Comparison of ENCODE assay signal across 24 mouse cellular contexts in the genomic region with DNA sequence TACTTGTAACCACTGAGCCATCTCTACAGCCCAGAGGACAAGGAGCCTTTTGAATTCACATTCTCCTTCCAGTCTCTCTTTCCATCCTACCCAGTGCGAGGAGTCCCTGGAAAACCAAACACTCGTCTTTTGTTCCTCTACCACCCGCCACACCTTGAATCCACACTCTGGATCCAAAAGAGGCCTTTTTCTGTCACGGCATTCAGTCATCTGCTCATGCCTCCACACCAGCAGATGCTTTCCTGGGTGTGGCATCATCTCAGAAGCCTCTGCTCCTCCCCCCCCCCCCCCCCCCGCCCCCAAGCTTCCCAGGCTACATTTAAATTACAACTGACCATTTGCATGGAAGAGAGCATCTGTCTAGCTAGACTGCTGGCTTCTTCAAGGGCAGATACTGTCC.
"Had no signal": no experiment of that assay in that cellular context is flagged by ENCODE, and none has a peak within 500 bp of the region (broad histone marks: within the 10 kb centered on the region; RNA-seq: fewer than 3 reads in every experiment).

No protein-coding gene starts in this region.

- H3K36me3 ChIP-seq: embryonic facial prominence, embryonic 10.5 days; embryonic facial prominence, embryonic 12.5 days; embryonic facial prominence, embryonic 13.5 days; embryonic facial prominence, embryonic 15.5 days; forebrain, embryonic 10.5 days; forebrain, embryonic 12.5 days; forebrain, embryonic 15.5 days; heart, embryonic 10.5 days had no signal

- H3K4me1 ChIP-seq: embryonic facial prominence, embryonic 10.5 days; embryonic facial prominence, embryonic 12.5 days; embryonic facial prominence, embryonic 13.5 days; embryonic facial prominence, embryonic 15.5 days; forebrain, embryonic 10.5 days; forebrain, embryonic 12.5 days; forebrain, embryonic 13.5 days; forebrain, embryonic 15.5 days; heart, embryonic 10.5 days had no signal

- H3K4me3 ChIP-seq: embryonic facial prominence, embryonic 10.5 days; embryonic facial prominence, embryonic 12.5 days; embryonic facial prominence, embryonic 13.5 days; embryonic facial prominence, embryonic 15.5 days; erythroblast, embryonic 14.5 days; forebrain, embryonic 10.5 days; forebrain, embryonic 12.5 days; forebrain, embryonic 13.5 days; forebrain, embryonic 15.5 days; gastrocnemius, adult 2 months; heart, adult 2 months; heart, embryonic 10.5 days had no signal

- H3K27me3 ChIP-seq: embryonic facial prominence, embryonic 12.5 days; embryonic facial prominence, embryonic 13.5 days; embryonic facial prominence, embryonic 15.5 days; forebrain, embryonic 12.5 days; forebrain, embryonic 13.5 days; forebrain, embryonic 15.5 days had no signal

- H3K9me3 ChIP-seq: embryonic facial prominence, embryonic 10.5 days; embryonic facial prominence, embryonic 12.5 days; embryonic facial prominence, embryonic 13.5 days; embryonic facial prominence, embryonic 15.5 days; forebrain, embryonic 10.5 days; forebrain, embryonic 12.5 days; forebrain, embryonic 13.5 days; forebrain, embryonic 15.5 days; heart, embryonic 10.5 days had no signal

- H3K9ac ChIP-seq: embryonic facial prominence, embryonic 12.5 days; embryonic facial prominence, embryonic 13.5 days; embryonic facial prominence, embryonic 15.5 days; forebrain, embryonic 12.5 days; forebrain, embryonic 13.5 days; forebrain, embryonic 15.5 days; forebrain, postnatal 0 days had no signal

- DNase-seq: cerebellum, postnatal 10 days; cerebellum, postnatal 14 days; cerebellum, postnatal 25 days; cerebellum, postnatal 36 days; embryo, embryonic 11 days; forebrain, postnatal 0 days; gastrocnemius, adult 2 months; gastrocnemius, postnatal 10 days; gastrocnemius, postnatal 14 days; gastrocnemius, postnatal 25 days; gastrocnemius, postnatal 36 days; heart, adult 11 months; heart, adult 18-20 months; heart, adult 2 months had no signal

- H3K27ac ChIP-seq: embryonic facial prominence, embryonic 10.5 days; embryonic facial prominence, embryonic 12.5 days; embryonic facial prominence, embryonic 13.5 days; embryonic facial prominence, embryonic 15.5 days; forebrain, embryonic 10.5 days; forebrain, embryonic 12.5 days; forebrain, embryonic 13.5 days; forebrain, embryonic 15.5 days; gastrocnemius, adult 2 months; heart, adult 2 months; heart, embryonic 10.5 days had no signal
